Comparison of ENCODE assay signal across 8 mouse cellular contexts in genomic region chr10:43483426-43483995, GRCm38 (mm10). TPM values are rescaled to one million over a fixed set of nuclear protein-coding genes. Genes with fewer than 3 reads are reported as not detected.
DNase-seq lines count a peak whose midpoint lies in the region; ATAC-seq lines count a peak whose summit lies in the region.

No protein-coding gene starts in this region.

- H3K9me3 ChIP-seq in heart, embryonic 12.5 days (replicated peaks), result no peaks in the 10 kb centered on the region
- no peaks in the 10 kb centered on the region for H3K9me3 ChIP-seq in kidney, embryonic 16.5 days (ENCODE audit: low read length)
- no peaks in the 10 kb centered on the region for H3K9me3 ChIP-seq in midbrain, embryonic 14.5 days (ENCODE audit: control insufficient read depth, low read length)

- H3K4me3 ChIP-seq in heart, embryonic 12.5 days, result peak overlapping the region; percentile 4; the same call in 1 of the 2 replicates
- H3K4me3 ChIP-seq in kidney, embryonic 16.5 days (ENCODE audit: low read length), result no peak overlapping the region
- no peak overlapping the region for H3K4me3 ChIP-seq in midbrain, embryonic 14.5 days (replicated peaks; ENCODE audit: low read depth, low read length)

- no peak for ATAC-seq in heart, embryonic 12.5 days (ENCODE audit: insufficient number of reproducible peaks, low FRiP score)
- ATAC-seq in kidney, embryonic 16.5 days (ENCODE audit: low FRiP score, low TSS enrichment), result no peak
- no peak for ATAC-seq in midbrain, embryonic 14.5 days (ENCODE audit: low FRiP score, low TSS enrichment)

- peak overlapping the region; percentile 56 for H3K4me2 ChIP-seq in heart, embryonic 12.5 days
- no peak overlapping the region; the same call in 1 of the 2 replicates for H3K4me2 ChIP-seq in kidney, embryonic 16.5 days (replicated peaks; ENCODE audit: low read depth, low read length)
- H3K4me2 ChIP-seq in midbrain, embryonic 14.5 days (ENCODE audit: low read length), result no peak overlapping the region

- WGBS in heart, embryonic 12.5 days, result 22% methylated on average over 9 of the region's 9 CpGs
- WGBS in kidney, embryonic 16.5 days, result 25% methylated on average over 9 of the region's 9 CpGs
- 41% methylated on average over 9 of the region's 9 CpGs for WGBS in midbrain, embryonic 14.5 days

- H3K9ac ChIP-seq in heart, embryonic 12.5 days, result peak overlapping the region; percentile 28
- H3K9ac ChIP-seq in kidney, embryonic 16.5 days (replicated peaks; ENCODE audit: low read length), result peak overlapping the region; percentile 27
- no peak overlapping the region; the same call in 1 of the 2 replicates for H3K9ac ChIP-seq in midbrain, embryonic 14.5 days (replicated peaks; ENCODE audit: low read length)

- peaks cover 51% of the 10 kb centered on the region for H3K4me1 ChIP-seq in heart, embryonic 12.5 days (replicated peaks)
- peaks cover 34% of the 10 kb centered on the region for H3K4me1 ChIP-seq in kidney, embryonic 16.5 days (ENCODE audit: insufficient read depth, low read length)
- H3K4me1 ChIP-seq in midbrain, embryonic 14.5 days (ENCODE audit: control insufficient read depth, insufficient read depth, low read length), result peaks cover 26% of the 10 kb centered on the region

- H3K27me3 ChIP-seq in heart, embryonic 12.5 days (replicated peaks), result no peaks in the 10 kb centered on the region
- H3K27me3 ChIP-seq in kidney, embryonic 16.5 days (ENCODE audit: insufficient read depth, low read length), result no peaks in the 10 kb centered on the region
- H3K27me3 ChIP-seq in midbrain, embryonic 14.5 days (ENCODE audit: control insufficient read depth, insufficient read depth, low read length), result no peaks in the 10 kb centered on the region

- H3K27ac ChIP-seq in heart, embryonic 12.5 days (ENCODE audit: poor library complexity, severe bottlenecking), result peak overlapping the region; percentile 87
- H3K27ac ChIP-seq in kidney, embryonic 16.5 days (ENCODE audit: low read length), result peak overlapping the region; percentile 52
- peak overlapping the region; percentile 46; the same call in 1 of the 2 replicates for H3K27ac ChIP-seq in midbrain, embryonic 14.5 days (replicated peaks; ENCODE audit: low read depth, low read length)

- H3K36me3 ChIP-seq in heart, embryonic 12.5 days, result no peaks in the 10 kb centered on the region
- H3K36me3 ChIP-seq in kidney, embryonic 16.5 days (ENCODE audit: insufficient read depth, low read length), result no peaks in the 10 kb centered on the region
- peaks cover 2% of the 10 kb centered on the region; the same call in 1 of the 2 replicates for H3K36me3 ChIP-seq in midbrain, embryonic 14.5 days (ENCODE audit: control insufficient read depth, insufficient read depth, low read length)

- peak; percentile 12 for DNase-seq in ovary, postnatal 14 days (ENCODE audit: low spot score)
- no peak for DNase-seq in ovary, postnatal 10 days (ENCODE audit: low spot score)
- peak; percentile 8 for DNase-seq in midbrain, embryonic 14.5 days
- no peak for DNase-seq in layer of hippocampus, adult 18-20 months (ENCODE audit: low spot score in 2 of 2)
- DNase-seq in testis, postnatal 10 days (ENCODE audit: low spot score), result no peak
- no peak for DNase-seq in frontal cortex, postnatal 36 days (ENCODE audit: low spot score in 2 of 2)

RNA-seq across cellular contexts. Expression of gene Bend3, which starts 4.9 kb away (rescaled TPM):
- 5.3 and 6.0 TPM in 2 replicates for polyA plus RNA-seq in heart, embryonic 12.5 days (2016; fragmentation: Nextera tagmentation; extraction: Ambion mirVana)
- 4.1 and 6.8 TPM in 2 replicates for polyA plus RNA-seq in kidney, embryonic 16.5 days (2015; fragmentation: Nextera tagmentation; extraction: Ambion mirVana)
- 3.8 and 6.1 TPM in 2 replicates for polyA plus RNA-seq in midbrain, embryonic 14.5 days (2014; fragmentation: Nextera tagmentation; extraction: Ambion mirVana)
- 1 to 10 TPM; 3.4 to 4.7 TPM for total RNA-seq in layer of hippocampus, adult 18-20 months (2021)

RNA-seq across cellular contexts. Expression of gene Gm9803, which starts 40.4 kb away (rescaled TPM):
- 8.2 and 15.3 TPM in 2 replicates for polyA plus RNA-seq in heart, embryonic 12.5 days (2016; fragmentation: Nextera tagmentation; extraction: Ambion mirVana)
- polyA plus RNA-seq in kidney, embryonic 16.5 days (2015; fragmentation: Nextera tagmentation; extraction: Ambion mirVana), result 13.8 and 28.9 TPM in 2 replicates
- 11.6 and 18.4 TPM in 2 replicates for polyA plus RNA-seq in midbrain, embryonic 14.5 days (2014; fragmentation: Nextera tagmentation; extraction: Ambion mirVana)
- total RNA-seq in layer of hippocampus, adult 18-20 months (2021), result 10 to 100 TPM; 13.9 to 16.4 TPM

RNA-seq across cellular contexts. Expression of gene 1700021F05Rik, which starts 57.3 kb away (rescaled TPM):
- polyA plus RNA-seq in heart, embryonic 12.5 days (2016; fragmentation: Nextera tagmentation; extraction: Ambion mirVana), result 81.8 and 91.2 TPM in 2 replicates
- polyA plus RNA-seq in kidney, embryonic 16.5 days (2015; fragmentation: Nextera tagmentation; extraction: Ambion mirVana), result 75.0 and 78.4 TPM in 2 replicates
- 67.8 and 69.6 TPM in 2 replicates for polyA plus RNA-seq in midbrain, embryonic 14.5 days (2014; fragmentation: Nextera tagmentation; extraction: Ambion mirVana)
- total RNA-seq in layer of hippocampus, adult 18-20 months (2021), result 10 to 100 TPM; 44.3 to 46.4 TPM

Comparison
In these comparisons a context has a peak if more than half of its experiments do, and no peak if none do; other contexts are left out.
1. DNase-seq: peak in ovary, postnatal 14 days (single experiment) and midbrain, embryonic 14.5 days (single experiment); none in ovary, postnatal 10 days (single experiment), layer of hippocampus, adult 18-20 months (0 of 2), testis, postnatal 10 days (single experiment) and frontal cortex, postnatal 36 days (0 of 2).
2. Peak in every context shown above with its lines, with median percentiles within 50 percentile points of each other: H3K27ac ChIP-seq.